14 mouse cellular contexts compared by ENCODE assay signal in the genomic region with DNA sequence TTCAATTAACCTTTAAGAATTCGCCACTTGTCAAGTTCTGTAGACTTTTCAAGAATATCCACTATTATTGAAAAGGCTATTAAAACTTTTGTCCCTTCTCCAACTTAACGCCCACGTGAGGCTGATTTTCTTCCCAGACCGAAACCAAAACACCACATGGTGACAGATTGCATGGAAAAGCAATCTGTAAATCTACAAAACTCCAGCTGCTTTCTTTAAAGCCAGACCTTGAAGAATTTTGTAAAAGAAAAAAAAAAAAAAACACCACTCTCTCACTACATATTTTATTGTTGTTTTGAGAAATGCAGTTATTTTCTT.
DNase-seq lines count a peak whose midpoint lies in the region; ATAC-seq and TF ChIP-seq lines count a peak whose summit lies in the region.
"Had no signal": no experiment of that assay in that cellular context is flagged by ENCODE, and none has a peak within 500 bp of the region (broad histone marks: within the 10 kb centered on the region; RNA-seq: fewer than 3 reads in every experiment).

No protein-coding gene starts in this region.

- H3K9ac ChIP-seq in lung, postnatal 0 days (replicated peaks; ENCODE audit: low read depth): no peak overlapping the region
- H3K9ac ChIP-seq: embryonic facial prominence, embryonic 12.5 days; lung, embryonic 15.5 days; neural tube, embryonic 15.5 days had no signal

- WGBS in lung, postnatal 0 days: 63% methylated on average over 4 of the region's 4 CpGs

- no peak for TF ChIP-seq CTCF in lung, postnatal 0 days (IDR thresholded peaks at IDR 0.05)

- DNase-seq in gastrocnemius, postnatal 14 days: peak; percentile 20
- no peak for DNase-seq in gastrocnemius, postnatal 10 days
- peak; percentile 13 for DNase-seq in lung, postnatal 36 days
- DNase-seq in lung, postnatal 0 days (ENCODE audit: low spot score): no peak
- peak; percentile 57 for DNase-seq in layer of hippocampus, adult 11-12 months (ENCODE audit: low spot score)
- peak; percentile 28 for DNase-seq in right cerebral cortex, postnatal 4 days
- DNase-seq in c-Kit-positive CD71-positive TER-119-positive erythroid progenitor cells, embryonic 14.5 days (ENCODE audit: low spot score): no peak
- DNase-seq in adrenal gland, postnatal 14 days: no peak
- DNase-seq: cerebellum, adult 9-10 months; thymus, postnatal 36 days had no signal

- H3K27ac ChIP-seq in lung, postnatal 0 days (ENCODE audit: low read length): no peak overlapping the region
- H3K27ac ChIP-seq: embryonic facial prominence, embryonic 12.5 days; lung, embryonic 15.5 days; neural tube, embryonic 15.5 days had no signal

- no peak for ATAC-seq in lung, postnatal 0 days

- no peaks in the 10 kb centered on the region for H3K36me3 ChIP-seq in lung, postnatal 0 days (ENCODE audit: insufficient read depth, low read length)
- H3K36me3 ChIP-seq: embryonic facial prominence, embryonic 12.5 days; lung, embryonic 15.5 days; neural tube, embryonic 15.5 days had no signal

- H3K4me1 ChIP-seq in lung, postnatal 0 days (ENCODE audit: insufficient read depth, low read depth, low read length): no peaks in the 10 kb centered on the region
- H3K4me1 ChIP-seq: embryonic facial prominence, embryonic 12.5 days; megakaryocyte, embryonic 14.5 days had no signal

- H3K27me3 ChIP-seq in lung, postnatal 0 days (replicated peaks; ENCODE audit: insufficient read depth, low read length): no peaks in the 10 kb centered on the region
- H3K27me3 ChIP-seq: embryonic facial prominence, embryonic 12.5 days; lung, embryonic 15.5 days; megakaryocyte, embryonic 14.5 days; neural tube, embryonic 15.5 days had no signal

- H3K4me3 ChIP-seq in lung, postnatal 0 days (ENCODE audit: low read depth, low read length): no peak overlapping the region
- H3K4me3 ChIP-seq: embryonic facial prominence, embryonic 12.5 days; lung, embryonic 15.5 days; megakaryocyte, embryonic 14.5 days; neural tube, embryonic 15.5 days had no signal

- H3K9me3 ChIP-seq in lung, postnatal 0 days (ENCODE audit: low read length): no peaks in the 10 kb centered on the region
- H3K9me3 ChIP-seq: embryonic facial prominence, embryonic 12.5 days; lung, embryonic 15.5 days; neural tube, embryonic 15.5 days had no signal

- no peak overlapping the region for H3K4me2 ChIP-seq in lung, postnatal 0 days (replicated peaks; ENCODE audit: low read depth, low read length)
- H3K4me2 ChIP-seq: embryonic facial prominence, embryonic 12.5 days; lung, embryonic 15.5 days; neural tube, embryonic 15.5 days had no signal

- TF ChIP-seq EP300 in lung, postnatal 0 days (IDR thresholded peaks at IDR 0.05): no peak

- intact Hi-C loops in gastrocnemius, postnatal 14 days (cut with DNase I; ENCODE audit: low total_unique reads): no loop called here

Comparison
In these comparisons a context has a peak if more than half of its experiments do, and no peak if none do; other contexts are left out.
1. DNase-seq: peak in gastrocnemius, postnatal 14 days (single experiment), lung, postnatal 36 days (single experiment), layer of hippocampus, adult 11-12 months (single experiment) and right cerebral cortex, postnatal 4 days (single experiment); none in gastrocnemius, postnatal 10 days (single experiment), lung, postnatal 0 days (single experiment), c-Kit-positive CD71-positive TER-119-positive erythroid progenitor cells, embryonic 14.5 days (single experiment) and adrenal gland, postnatal 14 days (single experiment).